Mouse (Mus musculus) mature B cell (primary cell): ENCODE measurements around the gene Col11a2.

ENCODE experiments used
- in situ Hi-C: fragments of 300-500 bp; cut with MboI; formaldehyde crosslinking; loops from 2 replicates; pipeline ENCODE4 v1.14.3; 2019

Gene Col11a2

GRCm38 (mm10) chr17:34057224-34057623, 18.0 kb downstream of the Col11a2 start:
- in situ Hi-C loops = no loop called here

GRCm38 (mm10) chr17:34068864-34069263, 29.6 kb downstream of the Col11a2 start:
- in situ Hi-C loops = no loop called here

GRCm38 (mm10) chr17:34072091-34072490, 32.9 kb downstream of the Col11a2 start:
- in situ Hi-C loops = loop anchor here (10.0 kb wide), 1 partner anchor 163 kb away; the partner anchor contains the start of gene H2-Ob

GRCm38 (mm10) chr17:34075271-34075670, 36.0 kb downstream of the Col11a2 start:
- in situ Hi-C loops = loop anchor here (10.0 kb wide), 1 partner anchor 160 kb away; the partner anchor contains the start of gene H2-Ob

- in situ Hi-C loops = loop anchor here (10.0 kb wide), 1 partner anchor 157 kb away; the partner anchor contains the start of gene H2-Ob
Observed at GRCm38 (mm10) chr17:34077549-34077948, 38.3 kb downstream of the Col11a2 start.

- in situ Hi-C loops = loop anchor here (10.0 kb wide), 1 partner anchor 157 kb away; the partner anchor contains the start of gene H2-Ob
Observed at GRCm38 (mm10) chr17:34078148-34078547, 38.9 kb downstream of the Col11a2 start.

GRCm38 (mm10) chr17:34079002-34079401, 39.8 kb downstream of the Col11a2 start:
- in situ Hi-C loops = loop anchor here (10.0 kb wide), 1 partner anchor 156 kb away; the partner anchor contains the start of gene H2-Ob

GRCm38 (mm10) chr17:34079621-34080020, 40.4 kb downstream of the Col11a2 start:
- in situ Hi-C loops = loop anchor here (10.0 kb wide), 1 partner anchor 155 kb away; the partner anchor contains the start of gene H2-Ob

- in situ Hi-C loops = no loop called here
Observed at GRCm38 (mm10) chr17:34083104-34083503, 43.9 kb downstream of the Col11a2 start.

- in situ Hi-C loops = no loop called here
Observed at GRCm38 (mm10) chr17:34087386-34087785, 48.1 kb downstream of the Col11a2 start.

- in situ Hi-C loops = no loop called here
Observed at GRCm38 (mm10) chr17:34088124-34088523, 48.9 kb downstream of the Col11a2 start.

GRCm38 (mm10) chr17:34090923-34091322, 51.7 kb downstream of the Col11a2 start:
- in situ Hi-C loops = no loop called here

GRCm38 (mm10) chr17:34092197-34092875, 53.1 kb downstream of the Col11a2 start, which contains the start of gene H2-Oa:
Gene H2-Oa (plus strand): TSS chr17:34092340.
- in situ Hi-C loops = no loop called here

- in situ Hi-C loops = no loop called here
Observed at GRCm38 (mm10) chr17:34093199-34093874, 54.1 kb downstream of the Col11a2 start.

- in situ Hi-C loops = loop anchor here (5.0 kb wide), 1 partner anchor 73 kb away; no protein-coding TSS in a partner anchor
Observed at GRCm38 (mm10) chr17:34094283-34095035, 55.2 kb downstream of the Col11a2 start.

- in situ Hi-C loops = loop anchor here (5.0 kb wide), 1 partner anchor 71 kb away; no protein-coding TSS in a partner anchor
Observed at GRCm38 (mm10) chr17:34096497-34097010, 57.3 kb downstream of the Col11a2 start.

- in situ Hi-C loops = loop anchor here (5.0 kb wide), 1 partner anchor 70 kb away; no protein-coding TSS in a partner anchor
Observed at GRCm38 (mm10) chr17:34097272-34097671, 58.0 kb downstream of the Col11a2 start.

GRCm38 (mm10) chr17:34098709-34099479, 59.7 kb downstream of the Col11a2 start:
- in situ Hi-C loops = loop anchor here (5.0 kb wide), 1 partner anchor 68 kb away; no protein-coding TSS in a partner anchor

- in situ Hi-C loops = loop anchor here (5.0 kb wide), 1 partner anchor 68 kb away; no protein-coding TSS in a partner anchor
Observed at GRCm38 (mm10) chr17:34099531-34099930, 60.3 kb downstream of the Col11a2 start.

GRCm38 (mm10) chr17:34101185-34101584, 61.9 kb downstream of the Col11a2 start:
- in situ Hi-C loops = no loop called here
